Mouse (Mus musculus): ENCODE data around the gene Ssc4d. TPM values are rescaled to one million over a fixed set of nuclear protein-coding genes. Genes with fewer than 3 reads are reported as not detected.

Gene Ssc4d
- polyA plus RNA-seq, 2 experiments, result 2.6 to 6.6 TPM

DNA sequence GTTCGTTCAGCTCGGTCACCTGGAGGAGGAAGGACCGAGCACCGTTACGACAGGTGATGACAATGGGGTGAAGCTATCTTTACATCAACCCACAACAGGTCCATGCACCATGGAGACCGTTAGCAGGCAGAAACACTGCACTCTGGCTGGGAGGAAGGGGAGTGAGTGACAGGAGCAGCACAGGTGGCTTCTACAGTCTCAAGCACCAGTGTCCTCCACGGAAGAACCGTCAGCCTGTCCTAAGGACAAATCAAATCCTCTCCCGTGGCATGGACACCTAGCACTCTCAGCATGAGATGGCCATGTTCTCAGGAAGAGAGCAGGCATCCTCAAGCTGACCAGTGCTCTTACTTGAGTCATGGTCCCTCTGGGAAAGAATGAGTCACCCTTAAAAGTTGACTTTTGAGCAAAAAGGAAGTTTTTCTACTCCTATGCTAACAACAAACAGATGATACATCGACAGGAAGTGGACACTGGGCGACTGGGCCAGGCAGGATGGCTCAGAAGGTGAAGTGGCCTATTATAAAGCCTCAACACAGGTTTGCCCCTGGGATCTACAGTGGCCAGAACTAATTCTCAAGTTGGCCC lies 62.6 kb downstream of the Ssc4d start:
- no peak overlapping the region for H3K4me3 ChIP-seq (replicated peaks; ENCODE audit: low read length)
- DNase-seq (ENCODE audit: low spot score) (no peak), ATAC-seq (ENCODE audit: low FRiP score, low read depth) (no peak)
- H3K36me3 ChIP-seq (ENCODE audit: control insufficient read depth, insufficient read depth, low read length), result peaks cover 69% of the 10 kb centered on the region
- no peak overlapping the region for H3K27ac ChIP-seq (replicated peaks; ENCODE audit: low read depth, low read length)
- H3K4me2 ChIP-seq (replicated peaks; ENCODE audit: low read depth, low read length, severe bottlenecking), result no peak overlapping the region
- 90% methylated on average over 11 of the region's 11 CpGs for WGBS
- TF ChIP-seq POLR2A (IDR thresholded peaks at IDR 0.05; ENCODE audit: borderline replicate concordance, extremely low read depth, insufficient read depth, insufficient read length), result no peak
- H3K4me1 ChIP-seq (ENCODE audit: control insufficient read depth, insufficient read depth, low read length), result no peaks in the 10 kb centered on the region
- no peak overlapping the region for H3K9ac ChIP-seq (ENCODE audit: low read depth, low read length, severe bottlenecking)
- H3K27me3 ChIP-seq (ENCODE audit: control insufficient read depth, insufficient read depth, low read length), result no peaks in the 10 kb centered on the region
- H3K9me3 ChIP-seq (ENCODE audit: control insufficient read depth, low read length), result no peaks in the 10 kb centered on the region

- Histone ChIP-seq H3K27me3 (ENCODE audit: control insufficient read depth, insufficient read depth, low read length) (no peaks in the 10 kb centered on the region), H3K9ac (ENCODE audit: low read depth, low read length, severe bottlenecking) (no peak overlapping the region), H3K27ac (replicated peaks; ENCODE audit: low read depth, low read length) (no peak overlapping the region), H3K9me3 (ENCODE audit: control insufficient read depth, low read length) (no peaks in the 10 kb centered on the region), H3K4me1 (ENCODE audit: control insufficient read depth, insufficient read depth, low read length) (no peaks in the 10 kb centered on the region), H3K36me3 (ENCODE audit: control insufficient read depth, insufficient read depth, low read length) (peaks cover 73% of the 10 kb centered on the region), H3K4me2 (replicated peaks; ENCODE audit: low read depth, low read length, severe bottlenecking) (no peak overlapping the region), H3K4me3 (replicated peaks; ENCODE audit: low read length) (no peak overlapping the region)
- DNase-seq (ENCODE audit: low spot score) (no peak), ATAC-seq (ENCODE audit: low FRiP score, low read depth) (no peak)
- 89% methylated on average over 25 of the region's 25 CpGs for WGBS
- TF ChIP-seq POLR2A (IDR thresholded peaks at IDR 0.05; ENCODE audit: borderline replicate concordance, extremely low read depth, insufficient read depth, insufficient read length), result no peak
Observed at GRCm38 (mm10) chr5:135910813-135911212, 63.5 kb downstream of the Ssc4d start.

Other genes with a start within 250 kb of the Ssc4d start
- gene Tmem120a, start 230.1 kb downstream of the Ssc4d start, polyA plus RNA-seq (2012; rRNA removed), result 21.3 and 23.7 TPM in 2 replicates
- gene Tmem120a, start 230.1 kb downstream of the Ssc4d start, polyA plus RNA-seq (2014; fragmentation: Nextera tagmentation; extraction: Ambion mirVana), result 44.3 and 48.1 TPM in 2 replicates
- 0.08 and 0.10 TPM in 2 replicates for gene Styxl1, start 196.1 kb downstream of the Ssc4d start, polyA plus RNA-seq (2012; rRNA removed)
- 0.15 TPM in 1 of 2 replicates, not detected in the other for gene Styxl1, start 196.1 kb downstream of the Ssc4d start, polyA plus RNA-seq (2014; fragmentation: Nextera tagmentation; extraction: Ambion mirVana)
- gene Mdh2, start 196.1 kb downstream of the Ssc4d start, polyA plus RNA-seq (2012; rRNA removed), result 339 and 354 TPM in 2 replicates
- gene Mdh2, start 196.1 kb downstream of the Ssc4d start, polyA plus RNA-seq (2014; fragmentation: Nextera tagmentation; extraction: Ambion mirVana), result 429 and 442 TPM in 2 replicates
- 0.53 and 0.55 TPM in 2 replicates for gene Srrm3, start 167.6 kb downstream of the Ssc4d start, polyA plus RNA-seq (2012; rRNA removed)
- gene Srrm3, start 167.6 kb downstream of the Ssc4d start, polyA plus RNA-seq (2014; fragmentation: Nextera tagmentation; extraction: Ambion mirVana), result 0.07 and 0.12 TPM in 2 replicates
- gene Hspb1, start 86.6 kb downstream of the Ssc4d start, polyA plus RNA-seq (2012; rRNA removed), result 326 and 338 TPM in 2 replicates
- gene Hspb1, start 86.6 kb downstream of the Ssc4d start, polyA plus RNA-seq (2014; fragmentation: Nextera tagmentation; extraction: Ambion mirVana), result 433 and 574 TPM in 2 replicates
- 83.6 and 91.3 TPM in 2 replicates for gene Ywhag, start 39.9 kb downstream of the Ssc4d start, polyA plus RNA-seq (2012; rRNA removed)
- 72.9 and 76.9 TPM in 2 replicates for gene Ywhag, start 39.9 kb downstream of the Ssc4d start, polyA plus RNA-seq (2014; fragmentation: Nextera tagmentation; extraction: Ambion mirVana)
- 0.32 and 0.38 TPM in 2 replicates for gene Zp3, start 5.6 kb upstream of the Ssc4d start, polyA plus RNA-seq (2012; rRNA removed)
- gene Zp3, start 5.6 kb upstream of the Ssc4d start, polyA plus RNA-seq (2014; fragmentation: Nextera tagmentation; extraction: Ambion mirVana), result 0.37 and 0.40 TPM in 2 replicates
- 28.5 and 38.2 TPM in 2 replicates for gene Dtx2, start 20.3 kb upstream of the Ssc4d start, polyA plus RNA-seq (2012; rRNA removed)
- gene Dtx2, start 20.3 kb upstream of the Ssc4d start, polyA plus RNA-seq (2014; fragmentation: Nextera tagmentation; extraction: Ambion mirVana), result 29.5 TPM in 2 replicates
- gene Upk3b, start 64.0 kb upstream of the Ssc4d start, polyA plus RNA-seq (2012; rRNA removed), result 0.15 and 1.1 TPM in 2 replicates
- 0.28 and 0.74 TPM in 2 replicates for gene Upk3b, start 64.0 kb upstream of the Ssc4d start, polyA plus RNA-seq (2014; fragmentation: Nextera tagmentation; extraction: Ambion mirVana)
- gene Upk3bl, start 80.0 kb upstream of the Ssc4d start, polyA plus RNA-seq (2012; rRNA removed), result 3.0 and 7.5 TPM in 2 replicates
- gene Upk3bl, start 80.0 kb upstream of the Ssc4d start, polyA plus RNA-seq (2014; fragmentation: Nextera tagmentation; extraction: Ambion mirVana), result 11.5 and 14.1 TPM in 2 replicates
- 29.4 and 35.0 TPM in 2 replicates for gene Rasa4, start 109.4 kb upstream of the Ssc4d start, polyA plus RNA-seq (2012; rRNA removed)
- gene Rasa4, start 109.4 kb upstream of the Ssc4d start, polyA plus RNA-seq (2014; fragmentation: Nextera tagmentation; extraction: Ambion mirVana), result 14.1 and 17.1 TPM in 2 replicates
- gene Polr2j, start 142.1 kb upstream of the Ssc4d start, polyA plus RNA-seq (2012; rRNA removed), result 148 and 156 TPM in 2 replicates
- gene Polr2j, start 142.1 kb upstream of the Ssc4d start, polyA plus RNA-seq (2014; fragmentation: Nextera tagmentation; extraction: Ambion mirVana), result 245 and 251 TPM in 2 replicates
- 59.4 and 71.7 TPM in 2 replicates for gene Lrwd1, start 161.5 kb upstream of the Ssc4d start, polyA plus RNA-seq (2012; rRNA removed)
- 31.1 and 33.6 TPM in 2 replicates for gene Lrwd1, start 161.5 kb upstream of the Ssc4d start, polyA plus RNA-seq (2014; fragmentation: Nextera tagmentation; extraction: Ambion mirVana)
- 20.0 and 28.9 TPM in 2 replicates for gene Alkbh4, start 161.6 kb upstream of the Ssc4d start, polyA plus RNA-seq (2012; rRNA removed)
- gene Alkbh4, start 161.6 kb upstream of the Ssc4d start, polyA plus RNA-seq (2014; fragmentation: Nextera tagmentation; extraction: Ambion mirVana), result 15.0 and 16.1 TPM in 2 replicates
- gene Orai2, start 196.2 kb upstream of the Ssc4d start, polyA plus RNA-seq (2012; rRNA removed), result 13.7 and 18.4 TPM in 2 replicates
- gene Orai2, start 196.2 kb upstream of the Ssc4d start, polyA plus RNA-seq (2014; fragmentation: Nextera tagmentation; extraction: Ambion mirVana), result 9.0 and 10.2 TPM in 2 replicates
- 20.4 and 32.4 TPM in 2 replicates for gene Prkrip1, start 224.4 kb upstream of the Ssc4d start, polyA plus RNA-seq (2012; rRNA removed)
- 52.3 and 53.0 TPM in 2 replicates for gene Prkrip1, start 224.4 kb upstream of the Ssc4d start, polyA plus RNA-seq (2014; fragmentation: Nextera tagmentation; extraction: Ambion mirVana)

Measured in limb, embryonic 14.5 days (tissue).